Mouse (Mus musculus): ENCODE results near the gene Lrrfip1. TPM values are rescaled to one million over a fixed set of nuclear protein-coding genes. Genes with fewer than 3 reads are reported as not detected.

The Lrrfip1 gene
- polyA plus RNA-seq, 1 experiment from 2014 or later: 151 TPM

GRCm38 (mm10) chr1:91085009-91085408 is 86.5 kb downstream of the Lrrfip1 start:
- no peaks in the 10 kb centered on the region for H3K27me3 ChIP-seq (replicated peaks)
- WGBS: 27% methylated on average over 10 of the region's 10 CpGs
- peaks cover 77% of the 10 kb centered on the region for H3K4me1 ChIP-seq (replicated peaks)
- H3K4me3 ChIP-seq: no peak overlapping the region
- peaks cover 42% of the 10 kb centered on the region for H3K36me3 ChIP-seq
- ATAC-seq (ENCODE audit: insufficient number of reproducible peaks, low FRiP score): no peak; the same call in 1 of the 2 replicates
- no peaks in the 10 kb centered on the region for H3K9me3 ChIP-seq (replicated peaks)
- H3K4me2 ChIP-seq: peak overlapping the region; percentile 28
- no peak overlapping the region for H3K9ac ChIP-seq
- peak overlapping the region; percentile 94 for H3K27ac ChIP-seq (ENCODE audit: poor library complexity, severe bottlenecking)

GRCm38 (mm10) chr1:91085686-91086085 is 87.1 kb downstream of the Lrrfip1 start:
- Histone ChIP-seq H3K4me1 (replicated peaks) (peaks cover 73% of the 10 kb centered on the region), H3K27ac (ENCODE audit: poor library complexity, severe bottlenecking) (peak overlapping the region; percentile 94), H3K9ac (peak overlapping the region; percentile 31; the same call in 1 of the 2 replicates), H3K9me3 (replicated peaks) (no peaks in the 10 kb centered on the region), H3K27me3 (replicated peaks) (no peaks in the 10 kb centered on the region), H3K36me3 (peaks cover 42% of the 10 kb centered on the region), H3K4me2 (no peak overlapping the region), H3K4me3 (no peak overlapping the region)
- 33% methylated on average over 2 of the region's 2 CpGs for WGBS
- ATAC-seq (ENCODE audit: insufficient number of reproducible peaks, low FRiP score): no peak

GRCm38 (mm10) chr1:91086325-91086724 is 87.8 kb downstream of the Lrrfip1 start:
- peak; percentile 58; the same call in 1 of the 2 replicates for ATAC-seq (ENCODE audit: insufficient number of reproducible peaks, low FRiP score)
- H3K36me3 ChIP-seq: peaks cover 41% of the 10 kb centered on the region
- peaks cover 71% of the 10 kb centered on the region for H3K4me1 ChIP-seq (replicated peaks)
- H3K4me2 ChIP-seq: 0 out of 2 replicates have a peak overlapping the region, but pooled peaks have one; percentile 10
- 12% methylated on average over 3 of the region's 3 CpGs for WGBS
- no peak overlapping the region for H3K9ac ChIP-seq
- no peaks in the 10 kb centered on the region for H3K9me3 ChIP-seq (replicated peaks)
- H3K27ac ChIP-seq (ENCODE audit: poor library complexity, severe bottlenecking): peak overlapping the region; percentile 94
- H3K27me3 ChIP-seq (replicated peaks): no peaks in the 10 kb centered on the region
- H3K4me3 ChIP-seq: no peak overlapping the region

GRCm38 (mm10) chr1:91086748-91087147 is 88.2 kb downstream of the Lrrfip1 start:
- Histone ChIP-seq H3K9me3 (replicated peaks) (no peaks in the 10 kb centered on the region), H3K4me3 (no peak overlapping the region), H3K36me3 (peaks cover 43% of the 10 kb centered on the region), H3K4me1 (replicated peaks) (peaks cover 73% of the 10 kb centered on the region), H3K27ac (ENCODE audit: poor library complexity, severe bottlenecking) (peak overlapping the region; percentile 94), H3K27me3 (replicated peaks) (no peaks in the 10 kb centered on the region), H3K9ac (no peak overlapping the region), H3K4me2 (0 out of 2 replicates have a peak overlapping the region, but pooled peaks have one; percentile 10)
- ATAC-seq (ENCODE audit: insufficient number of reproducible peaks, low FRiP score): no peak
- WGBS: 53% methylated on average over 5 of the region's 5 CpGs

GRCm38 (mm10) chr1:91088027-91088426 is 89.5 kb downstream of the Lrrfip1 start:
- Histone ChIP-seq H3K9me3 (replicated peaks) (no peaks in the 10 kb centered on the region), H3K4me2 (no peak overlapping the region), H3K27me3 (replicated peaks) (no peaks in the 10 kb centered on the region), H3K4me3 (no peak overlapping the region), H3K27ac (ENCODE audit: poor library complexity, severe bottlenecking) (no peak overlapping the region), H3K36me3 (peaks cover 43% of the 10 kb centered on the region), H3K9ac (no peak overlapping the region), H3K4me1 (replicated peaks) (peaks cover 74% of the 10 kb centered on the region)
- ATAC-seq (ENCODE audit: insufficient number of reproducible peaks, low FRiP score): no peak
- 77% methylated on average over 7 of the region's 7 CpGs for WGBS

GRCm38 (mm10) chr1:91088941-91089340 is 90.4 kb downstream of the Lrrfip1 start:
- Histone ChIP-seq H3K9me3 (replicated peaks) (no peaks in the 10 kb centered on the region), H3K27ac (ENCODE audit: poor library complexity, severe bottlenecking) (no peak overlapping the region), H3K4me2 (no peak overlapping the region), H3K4me1 (replicated peaks) (peaks cover 69% of the 10 kb centered on the region), H3K27me3 (replicated peaks) (no peaks in the 10 kb centered on the region), H3K4me3 (no peak overlapping the region), H3K9ac (no peak overlapping the region), H3K36me3 (peaks cover 41% of the 10 kb centered on the region)
- ATAC-seq (ENCODE audit: insufficient number of reproducible peaks, low FRiP score): no peak
- 74% methylated on average over 8 of the region's 8 CpGs for WGBS

GRCm38 (mm10) chr1:91090456-91090855 is 91.9 kb downstream of the Lrrfip1 start:
- no peak for ATAC-seq (ENCODE audit: insufficient number of reproducible peaks, low FRiP score)
- WGBS: 70% methylated on average over 6 of the region's 6 CpGs
- Histone ChIP-seq H3K4me2 (no peak overlapping the region), H3K4me3 (no peak overlapping the region), H3K27ac (ENCODE audit: poor library complexity, severe bottlenecking) (peak overlapping the region; percentile 48; the same call in 1 of the 2 replicates), H3K4me1 (replicated peaks) (peaks cover 69% of the 10 kb centered on the region), H3K9ac (no peak overlapping the region), H3K36me3 (peaks cover 41% of the 10 kb centered on the region), H3K27me3 (replicated peaks) (no peaks in the 10 kb centered on the region), H3K9me3 (replicated peaks) (no peaks in the 10 kb centered on the region)

GRCm38 (mm10) chr1:91092451-91092850 is 93.9 kb downstream of the Lrrfip1 start:
- Histone ChIP-seq H3K27me3 (replicated peaks) (no peaks in the 10 kb centered on the region), H3K4me1 (replicated peaks) (peaks cover 69% of the 10 kb centered on the region), H3K9me3 (replicated peaks) (no peaks in the 10 kb centered on the region), H3K4me3 (no peak overlapping the region), H3K9ac (no peak overlapping the region), H3K36me3 (peaks cover 58% of the 10 kb centered on the region), H3K27ac (ENCODE audit: poor library complexity, severe bottlenecking) (0 out of 2 replicates have a peak overlapping the region, but pooled peaks have one; percentile 25), H3K4me2 (no peak overlapping the region)
- no peak for ATAC-seq (ENCODE audit: insufficient number of reproducible peaks, low FRiP score)
- 30% methylated on average over 6 of the region's 6 CpGs for WGBS

- no peak overlapping the region for H3K4me2 ChIP-seq
- ATAC-seq (ENCODE audit: insufficient number of reproducible peaks, low FRiP score): no peak
- H3K27me3 ChIP-seq (replicated peaks): no peaks in the 10 kb centered on the region
- H3K27ac ChIP-seq (ENCODE audit: poor library complexity, severe bottlenecking): no peak overlapping the region
- peaks cover 74% of the 10 kb centered on the region for H3K4me1 ChIP-seq (replicated peaks)
- H3K36me3 ChIP-seq: peaks cover 53% of the 10 kb centered on the region
- H3K4me3 ChIP-seq: no peak overlapping the region
- WGBS: 43% methylated on average over 2 of the region's 2 CpGs
- no peaks in the 10 kb centered on the region for H3K9me3 ChIP-seq (replicated peaks)
- no peak overlapping the region for H3K9ac ChIP-seq
Observed at GRCm38 (mm10) chr1:91093296-91093695, 94.8 kb downstream of the Lrrfip1 start.

GRCm38 (mm10) chr1:91094001-91094400 is 95.5 kb downstream of the Lrrfip1 start:
- no peak overlapping the region for H3K4me3 ChIP-seq
- H3K4me1 ChIP-seq (replicated peaks): peaks cover 74% of the 10 kb centered on the region

GRCm38 (mm10) chr1:91095258-91095657 is 96.7 kb downstream of the Lrrfip1 start:
- Histone ChIP-seq H3K9me3 (replicated peaks) (no peaks in the 10 kb centered on the region), H3K4me1 (replicated peaks) (peaks cover 71% of the 10 kb centered on the region), H3K4me3 (no peak overlapping the region), H3K9ac (no peak overlapping the region), H3K27ac (ENCODE audit: poor library complexity, severe bottlenecking) (peak overlapping the region; percentile 53), H3K36me3 (peaks cover 37% of the 10 kb centered on the region), H3K4me2 (no peak overlapping the region), H3K27me3 (replicated peaks) (no peaks in the 10 kb centered on the region)
- WGBS: 47% methylated on average over 3 of the region's 3 CpGs
- ATAC-seq (ENCODE audit: insufficient number of reproducible peaks, low FRiP score): no peak

More at GRCm38 (mm10) chr1:91094001-91094400, 95.5 kb downstream of the Lrrfip1 start:
- ATAC-seq (ENCODE audit: insufficient number of reproducible peaks, low FRiP score): no peak
- Histone ChIP-seq H3K4me2 (no peak overlapping the region), H3K27me3 (replicated peaks) (no peaks in the 10 kb centered on the region), H3K27ac (ENCODE audit: poor library complexity, severe bottlenecking) (peak overlapping the region; percentile 47; the same call in 1 of the 2 replicates), H3K9ac (no peak overlapping the region), H3K9me3 (replicated peaks) (no peaks in the 10 kb centered on the region), H3K36me3 (peaks cover 49% of the 10 kb centered on the region)
- 38% methylated on average over 5 of the region's 5 CpGs for WGBS

- WGBS: 50% methylated on average over 1 of the region's 1 CpGs
- Histone ChIP-seq H3K27me3 (replicated peaks) (no peaks in the 10 kb centered on the region), H3K27ac (ENCODE audit: poor library complexity, severe bottlenecking) (peak overlapping the region; percentile 53; the same call in 1 of the 2 replicates), H3K4me3 (no peak overlapping the region), H3K4me2 (no peak overlapping the region), H3K4me1 (replicated peaks) (peaks cover 68% of the 10 kb centered on the region), H3K9ac (no peak overlapping the region; the same call in 1 of the 2 replicates), H3K9me3 (replicated peaks) (no peaks in the 10 kb centered on the region), H3K36me3 (peaks cover 37% of the 10 kb centered on the region)
- ATAC-seq (ENCODE audit: insufficient number of reproducible peaks, low FRiP score): no peak
Observed at GRCm38 (mm10) chr1:91095853-91096252, 97.3 kb downstream of the Lrrfip1 start.

Data from heart, embryonic 12.5 days (tissue).